Mouse (Mus musculus) spleen, postnatal 0 days (tissue): Measurements from ENCODE around the gene Eif6. TPM values are rescaled to one million over a fixed set of nuclear protein-coding genes. Genes with fewer than 3 reads are reported as not detected.

Experiments used
- polyA plus RNA-seq: library from polyadenylated mRNA; unstranded; fragments of >200 nt; fragmentation: Nextera tagmentation; extraction: Ambion mirVana; gene quantifications from 2 replicates; pipeline ENCODE4 v1.2.1, GENCODE M21; 2015

Gene Eif6
- 131 and 133 TPM in 2 replicates for polyA plus RNA-seq

GRCm38 (mm10) chr2:155826630-155827424 is at the start of gene Eif6:
Gene Eif6, minus strand, starts transcription at chr2:155826925.

DNA sequence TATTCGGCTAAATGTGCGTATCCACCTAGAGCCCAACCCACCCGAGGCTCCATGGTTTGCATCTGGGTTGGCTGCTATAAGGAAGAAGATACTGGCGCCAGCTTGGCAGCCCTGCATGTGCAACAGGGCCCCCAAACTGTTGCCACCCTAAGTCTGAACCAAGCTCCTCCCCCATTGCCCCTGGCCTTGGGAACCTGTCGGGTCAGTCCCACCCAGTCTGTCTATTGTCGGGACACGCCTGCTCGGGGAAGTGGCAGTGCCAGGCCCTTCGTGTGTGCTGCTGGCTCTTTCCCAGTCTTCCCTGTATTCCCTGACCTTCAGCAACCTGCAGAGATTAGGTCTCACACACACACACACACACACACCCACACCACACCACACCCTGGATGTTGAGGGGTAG is 8.0 kb upstream of the Eif6 start, which contains the start of gene Fam83c:
Gene Fam83c (minus strand): TSS at position 123 of the 400 bp plus-strand sequence.

DNA sequence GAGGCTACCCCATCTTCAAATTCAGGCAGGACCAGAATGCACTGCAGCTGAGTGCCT is 7.5 kb downstream of the Eif6 start, which contains the start of gene BC029722:
Gene BC029722 (minus strand): TSS at position 35 of the 57 bp plus-strand sequence.

DNA sequence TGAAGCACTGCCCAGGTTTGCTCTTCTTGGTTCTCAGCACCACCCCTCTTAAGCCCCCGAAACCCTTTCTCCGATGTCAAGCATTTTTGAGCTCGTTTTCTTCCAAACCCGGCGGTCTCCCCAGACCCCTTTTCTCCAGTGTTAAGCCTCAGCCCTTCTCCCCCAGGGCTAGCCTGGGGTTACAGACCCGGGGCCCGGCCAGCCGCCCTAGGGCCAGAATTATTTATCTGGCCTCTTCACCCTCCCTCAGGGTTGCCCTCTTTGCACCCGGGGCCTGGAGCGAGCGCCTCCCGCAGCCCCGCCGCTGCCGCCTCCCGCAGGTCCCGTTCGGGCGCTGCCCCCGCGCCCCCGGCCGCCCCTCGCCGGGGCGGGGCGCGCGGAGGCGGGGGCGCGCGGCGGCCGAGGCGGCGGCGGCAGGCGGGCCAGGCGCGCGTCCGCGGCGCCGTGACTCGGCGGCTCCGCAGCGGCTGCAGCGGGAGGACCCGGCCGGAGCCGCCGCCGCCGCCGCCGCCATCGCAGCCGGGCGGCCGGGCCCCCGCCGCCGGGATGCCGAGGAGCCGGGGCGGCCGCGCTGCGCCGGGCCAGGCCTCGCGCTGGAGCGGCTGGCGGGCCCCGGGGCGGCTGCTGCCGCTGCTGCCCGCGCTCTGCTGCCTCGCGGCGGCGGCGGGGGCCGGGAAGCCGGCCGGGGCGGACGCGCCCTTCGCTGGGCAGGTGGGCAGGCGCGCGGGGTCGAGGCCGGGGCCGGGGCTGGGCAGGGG is 51.6 kb downstream of the Eif6 start, which contains the start of gene Mmp24:
Gene Mmp24 (plus strand): TSS at position 416 of the 758 bp plus-strand sequence.

Other genes with a start within 250 kb of the Eif6 start
- gene Gss, start 234.1 kb downstream of the Eif6 start, polyA plus RNA-seq, result 27.4 and 29.7 TPM in 2 replicates
- 0.98 and 1.6 TPM in 2 replicates for gene Myh7b, start 215.7 kb downstream of the Eif6 start, polyA plus RNA-seq
- 55.5 and 63.6 TPM in 2 replicates for gene Trpc4ap, start 134.5 kb downstream of the Eif6 start, polyA plus RNA-seq
- 21.8 and 27.5 TPM in 2 replicates for gene Edem2, start 97.5 kb downstream of the Eif6 start, polyA plus RNA-seq
- not detected in 2 replicates for gene Gm17581, start 91.1 kb downstream of the Eif6 start, polyA plus RNA-seq
- gene Procr, start 75.8 kb downstream of the Eif6 start, polyA plus RNA-seq, result 6.6 and 7.8 TPM in 2 replicates
- gene Mmp24, start 51.6 kb downstream of the Eif6 start, polyA plus RNA-seq, result 0.11 TPM in 1 of 2 replicates, not detected in the other
- gene BC029722, start 7.5 kb downstream of the Eif6 start, polyA plus RNA-seq, result 11.2 and 14.4 TPM in 2 replicates
- gene Fam83c, start 7.9 kb upstream of the Eif6 start, polyA plus RNA-seq, result 0.07 TPM in 1 of 2 replicates, not detected in the other
- 21.0 and 22.5 TPM in 2 replicates for gene Uqcc1, start 103.4 kb upstream of the Eif6 start, polyA plus RNA-seq
- gene Gm15557, start 113.8 kb upstream of the Eif6 start, polyA plus RNA-seq, result not detected in 2 replicates
- 0.12 TPM in 1 of 2 replicates, not detected in the other for gene Gdf5, start 118.4 kb upstream of the Eif6 start, polyA plus RNA-seq
- gene Cep250, start 129.5 kb upstream of the Eif6 start, polyA plus RNA-seq, result 11.2 and 11.7 TPM in 2 replicates
- gene 6430550D23Rik, start 181.1 kb upstream of the Eif6 start, polyA plus RNA-seq, result 0.91 and 1.4 TPM in 2 replicates
- 86.9 and 101 TPM in 2 replicates for gene Ergic3, start 181.1 kb upstream of the Eif6 start, polyA plus RNA-seq
- gene Fer1l4, start 226.0 kb upstream of the Eif6 start, polyA plus RNA-seq, result not detected in 2 replicates
- 1.5 and 2.0 TPM in 2 replicates for gene Spag4, start 238.2 kb upstream of the Eif6 start, polyA plus RNA-seq